Mouse (Mus musculus) adrenal gland (tissue): ENCODE measurements around the gene Tmem97.

ENCODE experiments used
- intact Hi-C: fragments of 180-260 bp; cut with DNase I; formaldehyde crosslinking; loops from one replicate; pipeline ENCODE4 v1.15.1; 2025

Tmem97 gene

GRCm38 (mm10) chr11:78515549-78516325 lies 34.8 kb downstream of the Tmem97 start:
- intact Hi-C loops: no loop called here

GRCm38 (mm10) chr11:78513106-78513790 lies 37.3 kb downstream of the Tmem97 start:
- intact Hi-C loops: no loop called here

GRCm38 (mm10) chr11:78512025-78512957 lies 38.3 kb downstream of the Tmem97 start, which contains the start of the genes Tmem199 and Poldip2:
Gene Tmem199 (minus strand): TSS chr11:78512172.
Gene Poldip2 (plus strand): TSS chr11:78512193.
- intact Hi-C loops: no loop called here

GRCm38 (mm10) chr11:78509148-78509547 lies 41.4 kb downstream of the Tmem97 start:
- intact Hi-C loops: loop anchor here (5.0 kb wide), 1 partner anchor 52 kb away; no protein-coding TSS in a partner anchor

GRCm38 (mm10) chr11:78505430-78505829 lies 45.1 kb downstream of the Tmem97 start:
- intact Hi-C loops: loop anchor here (5.0 kb wide), 1 partner anchor 48 kb away; no protein-coding TSS in a partner anchor

GRCm38 (mm10) chr11:78502909-78503650 lies 47.5 kb downstream of the Tmem97 start, which contains the start of gene Sebox:
Gene Sebox (plus strand): TSS chr11:78503447.
- intact Hi-C loops: no loop called here

GRCm38 (mm10) chr11:78501529-78501928 lies 49.0 kb downstream of the Tmem97 start:
- intact Hi-C loops: no loop called here

GRCm38 (mm10) chr11:78500623-78501202 lies 49.9 kb downstream of the Tmem97 start:
- intact Hi-C loops: no loop called here

- intact Hi-C loops: no loop called here
Observed at GRCm38 (mm10) chr11:78499543-78499942, 51.0 kb downstream of the Tmem97 start.

GRCm38 (mm10) chr11:78499004-78499403 lies 51.6 kb downstream of the Tmem97 start, which contains the start of gene Vtn:
Gene Vtn (plus strand): TSS chr11:78499091.
- intact Hi-C loops: no loop called here

GRCm38 (mm10) chr11:78497544-78498522 lies 52.7 kb downstream of the Tmem97 start, which contains the start of gene Sarm1:
Gene Sarm1 (minus strand): TSS chr11:78497754.
- intact Hi-C loops: no loop called here

- intact Hi-C loops: no loop called here
Observed at GRCm38 (mm10) chr11:78497071-78497541, 53.5 kb downstream of the Tmem97 start.

- intact Hi-C loops: no loop called here
Observed at GRCm38 (mm10) chr11:78495904-78496303, 54.7 kb downstream of the Tmem97 start.
